Mouse (Mus musculus): ENCODE measurements around the gene Trabd2b. TPM values are rescaled to one million over a fixed set of nuclear protein-coding genes. Genes with fewer than 3 reads are reported as not detected.

Trabd2b gene
- polyA plus RNA-seq, 1 experiment from 2014 or later: 0.79 TPM

DNA sequence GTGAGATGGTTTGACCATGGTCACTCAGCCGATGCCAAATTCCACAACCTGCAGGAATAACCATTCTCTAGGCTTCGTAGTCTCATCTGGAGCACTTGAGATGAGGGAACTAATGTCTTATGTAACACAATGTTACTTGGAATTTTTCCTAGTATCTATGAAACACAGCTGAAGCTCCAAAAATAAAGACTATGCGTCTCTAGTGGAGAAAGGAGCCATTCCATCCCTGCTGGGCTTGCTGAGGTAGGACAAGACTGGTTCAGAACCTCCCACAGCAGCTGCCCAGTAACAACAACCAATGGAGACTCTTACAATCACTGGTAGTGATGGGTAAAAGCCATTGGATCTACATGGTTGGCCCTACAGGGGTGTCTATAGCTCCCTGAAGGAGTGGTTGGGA lies 219.4 kb downstream of the Trabd2b start:
- ATAC-seq (ENCODE audit: low FRiP score, low TSS enrichment) (no peak), DNase-seq (no peak)
- Histone ChIP-seq H3K4me2 (ENCODE audit: low read length) (no peak overlapping the region), H3K4me3 (replicated peaks; ENCODE audit: low read depth, low read length) (no peak overlapping the region), H3K9ac (replicated peaks; ENCODE audit: low read length) (no peak overlapping the region), H3K27ac (replicated peaks; ENCODE audit: low read depth, low read length) (no peak overlapping the region), H3K27me3 (ENCODE audit: control insufficient read depth, insufficient read depth, low read length) (no peaks in the 10 kb centered on the region), H3K36me3 (ENCODE audit: control insufficient read depth, insufficient read depth, low read length) (no peaks in the 10 kb centered on the region), H3K9me3 (ENCODE audit: control insufficient read depth, low read length) (no peaks in the 10 kb centered on the region), H3K4me1 (ENCODE audit: control insufficient read depth, insufficient read depth, low read length) (0 out of 2 replicates have a peak, but pooled peaks cover 12% of the 10 kb centered on the region)
- WGBS: 87% methylated on average over 3 of the region's 3 CpGs

DNA sequence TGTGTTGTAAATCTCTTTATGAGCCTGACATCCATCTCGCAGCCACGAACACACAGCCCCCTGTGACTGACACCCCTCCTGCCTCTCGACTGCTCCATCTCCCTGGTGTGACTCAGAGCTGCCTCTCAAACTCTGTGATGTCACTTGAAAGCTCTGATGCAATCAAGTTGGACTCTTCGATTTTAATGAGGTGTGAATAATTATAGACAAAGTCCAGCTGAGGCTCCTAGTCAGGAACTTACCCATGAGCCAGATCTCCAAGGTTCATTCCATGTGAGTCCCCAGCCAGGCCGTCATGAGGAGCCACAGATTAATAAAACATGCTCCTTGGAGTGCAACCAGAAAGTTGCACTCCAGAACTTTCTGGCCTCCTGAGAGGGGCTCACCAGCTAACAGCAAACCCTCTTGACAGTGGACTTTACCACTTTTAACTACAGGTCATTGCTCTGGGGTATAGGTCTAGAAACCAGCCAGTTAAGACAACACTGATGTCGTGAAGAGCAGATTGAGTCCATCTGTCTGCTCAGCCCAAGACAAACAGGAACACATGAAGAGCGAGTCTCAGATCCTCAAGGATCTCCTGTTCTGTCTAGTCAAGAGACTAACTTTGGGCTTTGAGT lies 221.3 kb downstream of the Trabd2b start:
- Histone ChIP-seq H3K9ac (replicated peaks; ENCODE audit: low read length) (no peak overlapping the region), H3K27ac (replicated peaks; ENCODE audit: low read depth, low read length) (no peak overlapping the region), H3K4me2 (ENCODE audit: low read length) (no peak overlapping the region), H3K9me3 (ENCODE audit: control insufficient read depth, low read length) (no peaks in the 10 kb centered on the region), H3K4me1 (ENCODE audit: control insufficient read depth, insufficient read depth, low read length) (0 out of 2 replicates have a peak, but pooled peaks cover 12% of the 10 kb centered on the region), H3K36me3 (ENCODE audit: control insufficient read depth, insufficient read depth, low read length) (no peaks in the 10 kb centered on the region), H3K27me3 (ENCODE audit: control insufficient read depth, insufficient read depth, low read length) (no peaks in the 10 kb centered on the region), H3K4me3 (replicated peaks; ENCODE audit: low read depth, low read length) (no peak overlapping the region)
- no peak for DNase-seq
- 79% methylated on average over 7 of the region's 7 CpGs for WGBS
- ATAC-seq (ENCODE audit: low FRiP score, low TSS enrichment): no peak

DNA sequence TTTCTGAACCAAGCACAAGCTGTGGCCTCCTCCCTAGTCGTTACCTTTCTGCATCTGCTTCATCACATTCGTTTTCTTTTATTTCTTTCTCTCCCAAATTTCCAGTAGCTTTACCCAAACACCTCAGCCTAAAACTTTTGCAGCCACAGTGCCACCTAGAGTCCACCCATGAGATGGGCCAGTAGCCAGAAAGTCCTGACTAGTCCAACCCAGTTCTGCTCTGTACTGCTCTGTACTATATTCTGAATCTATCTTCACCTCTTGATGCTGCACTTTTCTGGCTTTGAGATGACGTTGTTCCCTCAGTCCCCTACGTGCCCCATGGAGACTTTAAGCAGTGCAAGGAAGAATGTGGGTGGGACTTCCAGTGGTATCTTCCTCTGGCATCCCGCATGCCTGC lies 229.4 kb downstream of the Trabd2b start:
- Histone ChIP-seq H3K4me3 (replicated peaks; ENCODE audit: low read depth, low read length) (no peak overlapping the region), H3K9me3 (ENCODE audit: control insufficient read depth, low read length) (no peaks in the 10 kb centered on the region), H3K4me1 (ENCODE audit: control insufficient read depth, insufficient read depth, low read length) (no peaks in the 10 kb centered on the region), H3K4me2 (ENCODE audit: low read length) (no peak overlapping the region), H3K9ac (replicated peaks; ENCODE audit: low read length) (no peak overlapping the region), H3K27me3 (ENCODE audit: control insufficient read depth, insufficient read depth, low read length) (no peaks in the 10 kb centered on the region), H3K36me3 (ENCODE audit: control insufficient read depth, insufficient read depth, low read length) (no peaks in the 10 kb centered on the region), H3K27ac (replicated peaks; ENCODE audit: low read depth, low read length) (no peak overlapping the region)
- 31% methylated on average over 5 of the region's 5 CpGs for WGBS
- DNase-seq (peak; percentile 74), ATAC-seq (ENCODE audit: low FRiP score, low TSS enrichment) (peak; percentile 14; the same call in 1 of the 2 replicates)

DNA sequence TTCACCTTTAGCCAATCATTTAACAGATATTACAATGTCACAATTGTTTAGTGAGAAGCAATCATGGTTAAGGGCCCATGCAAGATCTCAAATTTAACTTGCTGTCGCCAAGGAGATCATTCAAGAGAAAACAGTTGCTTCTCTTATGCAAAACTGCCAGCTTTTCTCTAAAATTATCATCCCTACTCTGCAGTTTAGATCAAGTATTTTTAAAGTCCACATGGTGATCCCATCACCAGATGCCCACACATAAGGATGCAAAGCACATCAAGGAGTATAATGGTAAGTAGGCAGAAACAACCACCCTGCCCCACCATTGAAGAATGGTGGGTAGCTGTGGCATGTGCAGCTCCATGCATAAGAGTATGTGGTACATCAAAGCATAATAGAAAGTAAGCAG lies 229.8 kb downstream of the Trabd2b start:
- Histone ChIP-seq H3K27me3 (ENCODE audit: control insufficient read depth, insufficient read depth, low read length) (no peaks in the 10 kb centered on the region), H3K4me1 (ENCODE audit: control insufficient read depth, insufficient read depth, low read length) (no peaks in the 10 kb centered on the region), H3K36me3 (ENCODE audit: control insufficient read depth, insufficient read depth, low read length) (no peaks in the 10 kb centered on the region), H3K9me3 (ENCODE audit: control insufficient read depth, low read length) (no peaks in the 10 kb centered on the region), H3K4me2 (ENCODE audit: low read length) (no peak overlapping the region), H3K27ac (replicated peaks; ENCODE audit: low read depth, low read length) (no peak overlapping the region), H3K9ac (replicated peaks; ENCODE audit: low read length) (no peak overlapping the region), H3K4me3 (replicated peaks; ENCODE audit: low read depth, low read length) (no peak overlapping the region)
- WGBS: 83% methylated on average over 1 of the region's 1 CpGs
- no peak for DNase-seq
- no peak for ATAC-seq (ENCODE audit: low FRiP score, low TSS enrichment)

DNA sequence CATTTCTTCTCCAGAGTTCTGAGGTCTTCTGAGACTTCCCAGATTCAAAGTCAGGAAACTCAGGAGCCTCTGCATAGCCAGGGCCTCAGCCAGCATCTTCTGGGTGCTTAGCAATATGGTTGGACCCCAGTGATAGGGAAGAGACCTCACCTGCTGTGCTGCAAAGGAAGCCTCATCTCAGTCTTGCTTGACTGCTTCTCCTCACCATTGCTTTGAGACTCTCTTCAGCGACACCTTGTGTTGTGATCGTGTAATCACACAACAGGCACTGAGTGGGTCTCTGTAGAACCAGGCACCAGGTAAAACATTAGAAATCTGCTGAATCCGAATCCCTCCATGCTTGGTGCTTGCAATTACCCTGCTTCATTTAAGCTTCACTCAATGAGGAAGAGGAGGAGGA lies 230.6 kb downstream of the Trabd2b start:
- Histone ChIP-seq H3K9me3 (ENCODE audit: control insufficient read depth, low read length) (no peaks in the 10 kb centered on the region), H3K27ac (replicated peaks; ENCODE audit: low read depth, low read length) (no peak overlapping the region), H3K36me3 (ENCODE audit: control insufficient read depth, insufficient read depth, low read length) (no peaks in the 10 kb centered on the region), H3K4me2 (ENCODE audit: low read length) (no peak overlapping the region), H3K9ac (replicated peaks; ENCODE audit: low read length) (no peak overlapping the region), H3K4me3 (replicated peaks; ENCODE audit: low read depth, low read length) (no peak overlapping the region), H3K27me3 (ENCODE audit: control insufficient read depth, insufficient read depth, low read length) (no peaks in the 10 kb centered on the region), H3K4me1 (ENCODE audit: control insufficient read depth, insufficient read depth, low read length) (no peaks in the 10 kb centered on the region)
- ATAC-seq (ENCODE audit: low FRiP score, low TSS enrichment) (no peak), DNase-seq (peak; percentile 59)
- 23% methylated on average over 3 of the region's 3 CpGs for WGBS

DNA sequence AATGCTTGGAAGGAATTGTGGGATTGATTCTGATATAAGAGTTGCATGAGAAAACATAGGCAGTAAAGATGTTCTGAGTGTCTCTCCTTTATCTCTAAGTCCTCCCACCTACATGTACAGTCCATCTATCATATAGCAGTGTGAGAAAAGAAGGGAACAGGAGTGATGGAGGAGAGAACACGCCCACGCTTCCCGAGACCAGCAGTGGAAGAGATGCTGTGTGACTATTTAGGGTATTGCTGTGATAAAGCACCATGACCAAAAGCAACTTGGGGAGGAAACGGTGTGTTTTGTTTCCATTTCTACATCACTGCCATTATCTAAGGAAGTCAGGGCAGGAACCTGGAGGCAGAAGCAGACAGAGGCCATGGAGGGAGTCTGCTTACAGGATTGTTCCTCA lies 235.9 kb downstream of the Trabd2b start:
- 88% methylated on average over 4 of the region's 4 CpGs for WGBS

DNA sequence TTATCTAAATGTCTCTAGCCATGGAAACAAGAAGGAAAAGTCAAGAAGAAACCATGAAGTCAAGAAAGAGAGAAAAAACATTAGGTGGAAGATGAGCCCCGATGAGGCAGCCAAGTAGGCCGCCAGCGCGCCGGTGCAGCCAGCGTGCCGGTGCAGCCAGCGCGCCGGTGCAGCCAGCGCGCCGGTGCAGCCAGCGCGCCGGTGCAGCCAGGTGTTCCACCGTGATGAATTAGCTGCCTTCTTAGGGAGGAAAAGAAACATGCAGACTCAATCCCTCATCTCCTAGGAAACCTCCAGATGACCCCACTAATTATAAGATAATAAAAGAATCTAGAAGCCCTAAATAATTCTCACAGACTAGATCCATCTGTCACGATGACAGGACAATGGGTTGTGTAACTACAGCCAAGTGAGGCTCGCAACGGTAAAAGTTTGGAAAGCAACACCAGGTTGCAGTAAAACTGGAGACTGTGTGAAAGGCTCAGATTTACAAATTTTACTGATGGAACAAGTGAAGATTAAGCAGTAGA lies 237.2 kb downstream of the Trabd2b start:
- Histone ChIP-seq H3K9ac (replicated peaks; ENCODE audit: low read length) (no peak overlapping the region), H3K4me3 (replicated peaks; ENCODE audit: low read depth, low read length) (no peak overlapping the region), H3K27me3 (ENCODE audit: control insufficient read depth, insufficient read depth, low read length) (peaks cover 5% of the 10 kb centered on the region; the same call in 1 of the 2 replicates), H3K4me2 (ENCODE audit: low read length) (no peak overlapping the region), H3K4me1 (ENCODE audit: control insufficient read depth, insufficient read depth, low read length) (0 out of 2 replicates have a peak, but pooled peaks cover 3% of the 10 kb centered on the region), H3K9me3 (ENCODE audit: control insufficient read depth, low read length) (no peaks in the 10 kb centered on the region), H3K27ac (replicated peaks; ENCODE audit: low read depth, low read length) (no peak overlapping the region), H3K36me3 (ENCODE audit: control insufficient read depth, insufficient read depth, low read length) (no peaks in the 10 kb centered on the region)
- ATAC-seq (ENCODE audit: low FRiP score, low TSS enrichment): no peak
- DNase-seq: no peak
- WGBS: 85% methylated on average over 20 of the region's 20 CpGs

More for the DNA sequence above, 235.9 kb downstream of the Trabd2b start:
- Histone ChIP-seq H3K36me3 (ENCODE audit: control insufficient read depth, insufficient read depth, low read length) (no peaks in the 10 kb centered on the region), H3K9me3 (ENCODE audit: control insufficient read depth, low read length) (no peaks in the 10 kb centered on the region), H3K4me1 (ENCODE audit: control insufficient read depth, insufficient read depth, low read length) (no peaks in the 10 kb centered on the region), H3K4me2 (ENCODE audit: low read length) (no peak overlapping the region), H3K4me3 (replicated peaks; ENCODE audit: low read depth, low read length) (no peak overlapping the region), H3K27me3 (ENCODE audit: control insufficient read depth, insufficient read depth, low read length) (no peaks in the 10 kb centered on the region), H3K9ac (replicated peaks; ENCODE audit: low read length) (no peak overlapping the region), H3K27ac (replicated peaks; ENCODE audit: low read depth, low read length) (no peak overlapping the region)
- no peak for ATAC-seq (ENCODE audit: low FRiP score, low TSS enrichment)
- no peak for DNase-seq

DNA sequence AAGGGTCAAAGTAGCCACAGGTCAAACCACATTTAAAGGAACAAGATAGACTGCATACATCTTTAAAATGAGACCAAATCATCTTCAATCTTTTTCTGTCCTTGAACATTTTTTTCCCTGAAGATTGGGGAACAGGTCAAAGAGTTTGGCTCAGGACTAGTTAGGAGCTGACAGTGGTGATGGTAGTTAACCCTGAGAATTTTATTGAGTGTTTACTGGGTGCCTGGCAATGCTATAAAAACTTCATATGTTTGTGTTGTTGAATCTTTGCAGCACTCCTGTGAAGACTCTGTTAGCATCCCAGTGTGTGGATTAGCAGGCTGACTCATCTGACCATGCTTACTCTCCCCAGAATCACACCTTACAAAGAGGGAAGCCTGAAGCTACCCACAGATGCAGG lies 238.8 kb downstream of the Trabd2b start:
- Histone ChIP-seq H3K27ac (replicated peaks; ENCODE audit: low read depth, low read length) (no peak overlapping the region), H3K36me3 (ENCODE audit: control insufficient read depth, insufficient read depth, low read length) (no peaks in the 10 kb centered on the region), H3K4me2 (ENCODE audit: low read length) (no peak overlapping the region), H3K4me1 (ENCODE audit: control insufficient read depth, insufficient read depth, low read length) (0 out of 2 replicates have a peak, but pooled peaks cover 4% of the 10 kb centered on the region), H3K9ac (replicated peaks; ENCODE audit: low read length) (no peak overlapping the region), H3K9me3 (ENCODE audit: control insufficient read depth, low read length) (no peaks in the 10 kb centered on the region), H3K4me3 (replicated peaks; ENCODE audit: low read depth, low read length) (no peak overlapping the region), H3K27me3 (ENCODE audit: control insufficient read depth, insufficient read depth, low read length) (peaks cover 5% of the 10 kb centered on the region; the same call in 1 of the 2 replicates)
- DNase-seq (no peak), ATAC-seq (ENCODE audit: low FRiP score, low TSS enrichment) (no peak)

Measured in midbrain, embryonic 14.5 days (tissue).